Mouse (Mus musculus) lung, postnatal 4 days (tissue): Measurements from ENCODE around the gene Farp1.

ENCODE experiments used
- DNase-seq, 2 experiments: peaks; one replicate each; pipeline ENCODE4 v3.0.0; 2021

Farp1 gene

GRCm38 (mm10) chr14:121279106-121279505, 244.1 kb downstream of the Farp1 start:
- peak; percentile 74 to 88 for DNase-seq

- peak; percentile 39 to 58 for DNase-seq
These were observed 245.8 kb downstream of the Farp1 start for GRCm38 (mm10) chr14:121280601-121281335.

- peak in 1 of 2 experiments; percentile 15 for DNase-seq
These were observed 246.3 kb downstream of the Farp1 start for GRCm38 (mm10) chr14:121281336-121281710.

GRCm38 (mm10) chr14:121285379-121286120, 250.6 kb downstream of the Farp1 start:
- DNase-seq, result no peak

- no peak for DNase-seq
These were observed 256.9 kb downstream of the Farp1 start for GRCm38 (mm10) chr14:121291881-121292280.

- no peak for DNase-seq
These were observed 257.4 kb downstream of the Farp1 start for GRCm38 (mm10) chr14:121292391-121292790.

GRCm38 (mm10) chr14:121294484-121294883, 259.5 kb downstream of the Farp1 start:
- DNase-seq, result no peak

GRCm38 (mm10) chr14:121297103-121297502, 262.1 kb downstream of the Farp1 start:
- no peak for DNase-seq

- no peak for DNase-seq
These were observed 263.5 kb downstream of the Farp1 start for GRCm38 (mm10) chr14:121298537-121298936.

- no peak for DNase-seq
These were observed 264.1 kb downstream of the Farp1 start for GRCm38 (mm10) chr14:121299093-121299492.

- DNase-seq, result no peak
These were observed 269.5 kb downstream of the Farp1 start for GRCm38 (mm10) chr14:121304523-121304922.

GRCm38 (mm10) chr14:121305316-121306064, 270.5 kb downstream of the Farp1 start:
- DNase-seq, result no peak

- DNase-seq, result no peak
These were observed 274.9 kb downstream of the Farp1 start for GRCm38 (mm10) chr14:121309909-121310308.

GRCm38 (mm10) chr14:121310325-121311080, 275.5 kb downstream of the Farp1 start:
- DNase-seq, result no peak

- DNase-seq, result no peak
These were observed 276.1 kb downstream of the Farp1 start for GRCm38 (mm10) chr14:121311083-121311482.

GRCm38 (mm10) chr14:121313283-121313682, 278.3 kb downstream of the Farp1 start:
- no peak for DNase-seq

- DNase-seq, result peak in 1 of 2 experiments; percentile 27
These were observed 279.9 kb downstream of the Farp1 start for GRCm38 (mm10) chr14:121314934-121315333.

GRCm38 (mm10) chr14:121316136-121316535, 281.1 kb downstream of the Farp1 start:
- DNase-seq, result no peak

GRCm38 (mm10) chr14:121316631-121317311, 281.8 kb downstream of the Farp1 start:
- DNase-seq, result no peak

GRCm38 (mm10) chr14:121317312-121317671, 282.3 kb downstream of the Farp1 start:
- DNase-seq, result no peak

- no peak for DNase-seq
These were observed 283.4 kb downstream of the Farp1 start for GRCm38 (mm10) chr14:121318382-121318781.

- no peak for DNase-seq
These were observed 287.1 kb downstream of the Farp1 start for GRCm38 (mm10) chr14:121322150-121322549.
